Mouse (Mus musculus): ENCODE results near the gene Rab15.
A peak's percentile ranks its signal among the peaks of the same experiment; 100 is the strongest.

Rab15 gene

GRCm38 (mm10) chr12:76778305-76779083 is 44.2 kb downstream of the Rab15 start:
- peak; percentile 69 for DNase-seq (ENCODE audit: low read depth)

GRCm38 (mm10) chr12:76777845-76778244 is 44.9 kb downstream of the Rab15 start:
- DNase-seq (ENCODE audit: low read depth): peak; percentile 35

DNA sequence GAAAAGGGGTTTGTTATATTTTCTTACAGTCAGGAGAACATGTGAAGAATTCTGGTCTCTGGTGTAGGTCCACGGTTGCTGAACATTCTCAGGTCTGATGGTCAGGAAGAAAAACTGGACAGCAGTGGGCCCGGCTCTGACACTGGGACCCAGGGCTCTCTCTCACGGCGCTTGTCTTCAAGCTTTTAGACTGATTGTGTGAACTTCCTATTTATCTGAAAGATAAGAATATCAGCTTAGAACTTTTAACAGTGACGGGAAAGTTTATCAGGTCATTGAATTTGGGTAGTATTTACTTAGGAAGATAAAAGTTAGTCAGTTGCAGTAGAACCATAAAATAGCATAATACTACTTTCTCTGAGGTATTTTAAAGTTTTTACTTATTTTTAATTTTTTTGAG is 45.8 kb downstream of the Rab15 start:
- no peak for DNase-seq (ENCODE audit: low read depth)

GRCm38 (mm10) chr12:76775132-76775531 is 47.6 kb downstream of the Rab15 start:
- DNase-seq (ENCODE audit: low read depth): no peak

DNA sequence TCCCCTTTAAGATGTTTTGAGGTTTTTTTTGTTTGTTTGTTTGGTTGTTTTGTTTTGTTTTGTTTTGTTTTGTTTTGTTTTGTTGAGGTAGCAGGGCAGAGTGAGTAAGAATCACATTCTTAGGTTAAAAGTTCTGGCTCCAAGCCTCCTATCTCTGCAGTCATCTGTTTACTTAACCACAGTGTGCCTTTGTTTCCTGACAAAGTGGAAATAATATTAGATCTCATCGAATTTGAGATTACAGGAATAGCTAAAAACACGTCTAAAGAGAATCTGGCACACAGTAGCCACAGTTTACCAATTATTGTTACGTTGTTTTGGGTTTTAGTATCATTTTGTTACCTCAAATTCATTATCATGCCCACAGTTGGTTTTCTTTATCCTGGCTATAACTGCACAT is 48.1 kb downstream of the Rab15 start:
- DNase-seq (ENCODE audit: low read depth): peak; percentile 7

GRCm38 (mm10) chr12:76771540-76771939 is 51.2 kb downstream of the Rab15 start:
- no peak for DNase-seq (ENCODE audit: low read depth)

GRCm38 (mm10) chr12:76770841-76771500 is 51.7 kb downstream of the Rab15 start:
- no peak for DNase-seq (ENCODE audit: low read depth)

GRCm38 (mm10) chr12:76765901-76766630 is 56.6 kb downstream of the Rab15 start:
- no peak for DNase-seq (ENCODE audit: low read depth)

DNA sequence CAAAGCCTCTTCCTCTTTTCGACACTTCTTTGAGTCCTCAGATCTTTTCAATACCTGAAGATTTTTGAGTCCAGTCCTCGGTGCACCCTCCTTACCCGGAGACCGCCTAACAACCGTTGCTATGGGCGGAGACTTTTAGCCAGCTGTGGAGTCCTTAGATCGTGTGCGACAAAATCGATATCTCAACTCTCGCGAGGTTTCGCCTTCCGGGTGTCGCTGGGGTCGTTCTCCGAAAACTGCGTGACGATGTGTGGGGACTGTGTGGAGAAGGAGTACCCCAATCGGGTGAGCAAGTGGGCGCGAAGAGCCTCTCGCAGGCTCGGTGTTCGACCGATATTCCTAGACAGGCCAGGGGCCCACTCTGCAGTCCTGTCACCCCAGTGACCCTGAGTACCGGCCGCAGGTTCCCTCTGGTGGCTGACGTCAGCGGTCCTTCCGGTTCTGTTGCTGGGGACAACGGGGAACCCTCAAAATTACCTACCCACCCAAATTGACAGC is 57.3 kb downstream of the Rab15 start, which contains the start of the genes Churc1 and Fntb:
Churc1 (plus strand) TSS at position 185 of the 498 bp plus-strand sequence.
Fntb (plus strand) TSS at position 236 of the 498 bp plus-strand sequence.
- DNase-seq (ENCODE audit: low read depth): peak; percentile 100

DNA sequence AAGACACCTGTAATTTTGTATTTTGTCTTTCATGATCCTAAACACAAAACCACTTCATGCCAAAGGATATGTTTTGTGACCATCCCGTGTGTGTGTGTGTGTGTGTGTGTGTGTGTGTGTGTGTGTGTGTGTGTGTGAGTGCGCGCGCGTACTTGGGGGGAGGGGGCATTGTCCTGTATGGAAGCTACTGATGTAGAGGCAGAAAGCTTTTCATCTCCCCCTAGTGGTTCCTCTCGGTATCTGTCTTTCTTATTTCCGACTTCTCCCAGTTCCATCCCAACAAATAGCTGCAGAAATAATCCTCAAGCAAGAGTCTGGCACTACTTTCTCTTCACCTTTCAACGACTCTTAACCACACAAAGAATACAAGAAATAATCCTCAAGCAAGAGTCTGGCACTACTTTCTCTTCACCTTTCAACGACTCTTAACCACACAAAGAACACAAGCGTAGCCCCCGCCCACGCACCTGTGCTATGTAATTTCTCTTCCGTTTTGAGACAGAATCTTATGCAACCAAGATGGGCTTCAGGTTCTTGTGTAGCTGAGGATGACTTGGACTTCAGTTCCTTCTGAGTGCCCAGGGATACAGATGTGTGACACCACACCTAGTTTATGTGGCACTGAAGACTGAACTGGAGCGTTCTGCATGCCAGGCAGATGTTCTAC is 69.9 kb downstream of the Rab15 start:
- peak; percentile 91 for DNase-seq (ENCODE audit: low read depth)

DNA sequence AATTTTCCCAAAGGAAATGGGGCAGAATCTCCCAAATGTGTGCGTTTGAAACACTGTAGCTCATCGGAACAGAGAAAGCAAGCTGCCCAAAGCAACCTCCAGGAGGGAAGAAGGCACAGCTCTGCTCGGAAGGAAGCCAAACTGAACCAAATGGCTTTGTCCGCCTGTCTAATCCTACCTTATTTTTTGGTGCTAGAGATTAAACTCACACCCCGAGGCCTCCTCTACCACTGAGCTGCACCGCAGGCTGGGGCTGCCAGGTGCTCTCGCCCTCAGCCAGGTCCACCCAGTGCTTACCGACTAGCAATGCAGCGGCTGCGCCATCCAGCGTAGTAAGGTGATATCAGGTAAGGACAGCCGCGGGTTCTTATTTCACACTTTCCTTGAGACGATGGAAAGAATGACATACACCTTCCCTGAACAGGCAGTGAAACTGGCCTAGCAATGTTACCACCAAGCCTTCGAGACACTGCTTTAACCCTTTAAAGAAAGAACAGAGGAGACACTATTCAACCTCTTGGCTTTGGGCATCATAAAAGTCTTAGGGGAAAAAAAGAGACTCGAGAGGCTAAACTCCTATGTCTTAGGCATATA is 71.7 kb downstream of the Rab15 start:
- DNase-seq (ENCODE audit: low read depth): no peak

All from induced T-regulatory cell, adult 2 months (primary cell).